Mouse (Mus musculus) thymus, adult 2 months (tissue): Measurements from ENCODE around the gene Bmper. TPM values are rescaled to one million over a fixed set of nuclear protein-coding genes. Genes with fewer than 3 reads are reported as not detected.

ENCODE experiments used
- DNase-seq: peaks from one replicate; pipeline ENCODE4 v3.0.0; 2021
- H3K27ac ChIP-seq: fragments of 200-500 bp; 2 replicates; pipeline ENCODE4 v1.5.1; 2012; ENCODE audit warnings: low read length, control low read depth; ENCODE audit not compliant: control insufficient read depth, insufficient read depth
- H3K27me3 ChIP-seq: fragments of 200-500 bp; 2 replicates; pipeline ENCODE4 v1.6.1; 2012; ENCODE audit warnings: mild to moderate bottlenecking, low read length, moderate library complexity, mixed read lengths; ENCODE audit not compliant: control insufficient read depth, insufficient read depth
- H3K36me3 ChIP-seq: fragments of 200-500 bp; 2 replicates; pipeline ENCODE4 v1.6.1; 2012; ENCODE audit warnings: mild to moderate bottlenecking, low read length, moderate library complexity; ENCODE audit not compliant: control insufficient read depth, insufficient read depth
- H3K4me1 ChIP-seq: fragments of 200-500 bp; replicated peaks from 2 replicates; pipeline ENCODE4 v1.6.1; 2012; ENCODE audit warnings: low read length; ENCODE audit not compliant: control insufficient read depth, insufficient read depth
- H3K4me3 ChIP-seq: fragments of 200-500 bp; 2 replicates; pipeline ENCODE4 v1.5.1; 2012; ENCODE audit warnings: mild to moderate bottlenecking, low read length, control low read depth, moderate library complexity; ENCODE audit not compliant: control insufficient read depth, insufficient read depth
- CTCF ChIP-seq: fragments of 200-500 bp; IDR thresholded peaks from 2 replicates; pipeline ENCODE4 v1.5.1; 2012; ENCODE audit warnings: mild to moderate bottlenecking, control low read depth, low read length, moderate library complexity, borderline replicate concordance; ENCODE audit not compliant: control insufficient read depth, poor library complexity, insufficient read depth; ENCODE audit errors: extremely low read depth
- POLR2A ChIP-seq: fragments of 200-500 bp; IDR thresholded peaks from 2 replicates; pipeline ENCODE4 v1.6.1; 2012; ENCODE audit warnings: mild to moderate bottlenecking, low read length, control low read depth, moderate library complexity; ENCODE audit not compliant: control insufficient read depth, poor library complexity, insufficient read depth; ENCODE audit errors: extremely low read depth
- WGBS: fragments of 180-500 bp; shearing (Covaris S2); methylation state at CpG from one replicate; pipeline ENCODE4 v1.1.7; 2018; 5-methylcytosine and 5-hydroxymethylcytosine counted together
- polyA plus RNA-seq: library from polyadenylated mRNA; depleted of rRNA; stranded (reverse); fragments of >200 nt; gene quantifications from 2 replicates; pipeline ENCODE4 v1.2.3, GENCODE M21; 2012

Gene Bmper
- polyA plus RNA-seq, 1 experiment, result 0.40 TPM

- no peak for TF ChIP-seq POLR2A
- TF ChIP-seq CTCF, result no peak
- Histone ChIP-seq H3K27ac (no peak overlapping the region), H3K27me3 (no peaks in the 10 kb centered on the region), H3K36me3 (no peaks in the 10 kb centered on the region), H3K4me3 (no peak overlapping the region), H3K4me1 (no peaks in the 10 kb centered on the region)
- 59% methylated on average over 3 of the region's 3 CpGs for WGBS
- DNase-seq, result no peak
Observed at GRCm38 (mm10) chr9:23293574-23293973, 70.7 kb downstream of the Bmper start.

DNA sequence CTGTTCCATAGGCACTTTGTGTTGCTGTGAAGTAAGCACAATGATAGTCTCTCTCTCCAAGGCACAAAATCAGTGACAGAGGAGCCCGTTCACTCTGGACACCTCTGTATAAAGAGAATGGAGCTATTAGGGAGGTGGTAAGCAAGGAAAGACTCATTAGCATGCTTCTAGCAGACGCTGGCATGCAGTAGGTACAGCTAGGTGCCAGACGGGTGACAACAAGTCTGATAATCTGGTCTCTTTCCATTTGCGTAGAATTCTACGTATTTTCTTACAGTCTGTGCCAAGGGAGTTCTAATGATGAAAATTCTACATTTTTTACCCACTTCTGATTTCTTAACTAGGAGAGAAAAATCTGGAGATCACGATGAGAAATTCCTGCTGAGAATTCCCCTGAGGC lies 72.7 kb downstream of the Bmper start:
- Histone ChIP-seq H3K27ac (no peak overlapping the region), H3K4me1 (no peaks in the 10 kb centered on the region), H3K27me3 (no peaks in the 10 kb centered on the region), H3K36me3 (no peaks in the 10 kb centered on the region), H3K4me3 (no peak overlapping the region)
- 94% methylated on average over 6 of the region's 6 CpGs for WGBS
- no peak for TF ChIP-seq POLR2A
- no peak for TF ChIP-seq CTCF
- DNase-seq, result no peak

DNA sequence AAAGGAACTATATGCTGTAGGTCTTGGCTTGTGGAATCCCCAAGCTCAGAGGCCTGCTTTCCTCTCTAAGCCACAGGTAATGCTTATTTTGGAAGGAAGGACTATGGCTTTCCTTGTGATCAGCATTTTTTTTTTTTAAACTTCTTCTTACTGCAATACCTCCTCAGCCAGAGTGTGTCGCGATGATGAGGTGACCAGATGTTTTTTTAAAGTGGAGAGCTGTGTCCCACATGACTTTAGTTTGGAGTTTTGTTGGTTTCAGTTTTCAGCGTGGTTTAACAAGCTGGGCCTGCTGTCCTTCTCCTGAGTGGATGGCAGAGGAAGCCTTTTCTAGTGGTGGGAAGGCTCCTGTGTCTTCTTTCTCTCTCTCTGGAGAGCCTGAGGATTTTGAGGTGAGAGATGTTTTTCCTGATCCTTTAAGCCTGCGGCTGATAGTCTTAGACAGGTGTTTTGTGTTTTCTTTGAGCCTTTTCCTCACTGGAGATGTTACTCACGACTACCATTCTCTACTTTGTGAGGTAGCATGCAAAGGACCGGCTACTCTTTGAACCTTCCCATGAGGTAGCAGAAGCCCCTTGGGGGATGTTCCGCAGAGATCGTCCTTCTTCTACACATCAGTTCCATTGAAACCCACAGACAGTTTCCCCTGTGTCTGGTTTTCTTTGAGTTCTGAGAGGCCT lies 74.8 kb downstream of the Bmper start:
- no peaks in the 10 kb centered on the region for H3K36me3 ChIP-seq
- TF ChIP-seq CTCF (no peak), POLR2A (no peak)
- whole genome bisulfite sequencing, result 61% methylated on average over 8 of the region's 8 CpGs

GRCm38 (mm10) chr9:23300376-23300775 lies 77.5 kb downstream of the Bmper start:
- no peak overlapping the region for H3K4me3 ChIP-seq
- WGBS, result 92% methylated on average over 8 of the region's 8 CpGs
- no peaks in the 10 kb centered on the region for H3K27me3 ChIP-seq
- TF ChIP-seq POLR2A, result no peak
- no peak for TF ChIP-seq CTCF
- no peaks in the 10 kb centered on the region for H3K36me3 ChIP-seq
- no peak overlapping the region for H3K27ac ChIP-seq
- H3K4me1 ChIP-seq, result no peaks in the 10 kb centered on the region
- DNase-seq, result no peak

More for the DNA sequence above, 74.8 kb downstream of the Bmper start:
- no peaks in the 10 kb centered on the region for H3K27me3 ChIP-seq
- no peak overlapping the region for H3K4me3 ChIP-seq
- DNase-seq, result no peak
- H3K27ac ChIP-seq, result no peak overlapping the region
- H3K4me1 ChIP-seq, result no peaks in the 10 kb centered on the region

DNA sequence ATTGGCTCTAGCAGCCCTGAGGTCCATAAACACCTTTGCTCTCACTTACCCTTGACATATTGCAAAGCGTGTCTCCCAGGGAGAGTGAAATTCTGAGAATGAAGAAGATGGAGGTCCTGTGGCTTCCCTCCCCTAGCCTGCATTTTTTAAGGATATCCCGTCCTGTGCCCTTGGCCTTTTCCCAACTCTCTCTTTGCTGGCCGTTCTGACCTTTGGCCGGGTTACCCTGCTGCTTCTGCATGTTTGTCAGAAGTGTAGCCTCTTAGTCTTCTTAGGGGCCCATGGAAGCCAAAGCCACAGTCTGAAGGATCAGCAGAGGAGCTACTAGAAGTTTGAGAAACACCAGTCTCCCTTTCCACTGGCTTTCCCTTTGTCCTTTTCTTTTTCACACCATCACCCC lies 82.8 kb downstream of the Bmper start:
- no peak overlapping the region for H3K27ac ChIP-seq
- H3K36me3 ChIP-seq, result no peaks in the 10 kb centered on the region
- no peaks in the 10 kb centered on the region for H3K4me1 ChIP-seq
- TF ChIP-seq CTCF, result no peak
- no peak for TF ChIP-seq POLR2A
- no peaks in the 10 kb centered on the region for H3K27me3 ChIP-seq
- 93% methylated on average over 4 of the region's 4 CpGs for WGBS
- no peak for DNase-seq
- H3K4me3 ChIP-seq, result no peak overlapping the region

GRCm38 (mm10) chr9:23306226-23306625 lies 83.3 kb downstream of the Bmper start:
- H3K36me3 ChIP-seq, result no peaks in the 10 kb centered on the region
- WGBS, result 94% methylated on average over 4 of the region's 4 CpGs
- no peak overlapping the region for H3K4me3 ChIP-seq
- TF ChIP-seq CTCF, result no peak
- TF ChIP-seq POLR2A, result no peak
- DNase-seq, result no peak
- no peaks in the 10 kb centered on the region for H3K4me1 ChIP-seq
- no peak overlapping the region for H3K27ac ChIP-seq
- no peaks in the 10 kb centered on the region for H3K27me3 ChIP-seq

DNA sequence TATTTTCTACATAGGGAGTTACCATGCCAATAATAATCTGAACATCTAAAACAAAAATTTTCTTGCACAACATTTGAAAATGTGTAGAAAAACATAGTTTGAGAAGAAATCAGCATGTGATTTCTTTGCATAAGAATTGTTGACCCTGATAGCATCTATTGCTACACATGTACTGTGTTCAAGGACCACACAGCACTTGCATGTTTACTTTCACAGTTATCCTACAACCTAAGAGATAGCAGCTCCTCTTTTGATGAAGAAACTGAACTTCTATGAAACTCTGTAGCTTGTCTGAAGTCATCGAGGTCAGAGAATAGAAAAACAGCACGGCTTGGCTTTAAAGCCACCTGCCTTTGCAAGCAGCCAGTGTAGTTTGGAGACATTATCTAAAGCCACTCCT lies 85.0 kb downstream of the Bmper start:
- Histone ChIP-seq H3K36me3 (no peaks in the 10 kb centered on the region), H3K4me1 (no peaks in the 10 kb centered on the region), H3K4me3 (no peak overlapping the region), H3K27me3 (no peaks in the 10 kb centered on the region), H3K27ac (no peak overlapping the region)
- DNase-seq, result no peak
- no peak for TF ChIP-seq POLR2A
- no peak for TF ChIP-seq CTCF
- 83% methylated on average over 2 of the region's 2 CpGs for WGBS
